Mouse (Mus musculus) ES-Bruce4 (cell line): ENCODE results near the gene Efna1.

Source experiments
- CTCF ChIP-seq: IDR thresholded peaks from one replicate; pipeline ENCODE4 v1.8.1; 2011; ENCODE audit warnings: low read depth, low read length
- POLR2A ChIP-seq: IDR thresholded peaks from one replicate; pipeline ENCODE4 v1.8.1; 2011; ENCODE audit warnings: low read length; ENCODE audit not compliant: insufficient read depth

- no peak for TF ChIP-seq CTCF
- no peak for TF ChIP-seq POLR2A
Observed at GRCm38 (mm10) chr3:89281579-89282290, 793 bp upstream of the Efna1 start.
